Mouse (Mus musculus): ENCODE measurements around the gene Hyls1.

DNA sequence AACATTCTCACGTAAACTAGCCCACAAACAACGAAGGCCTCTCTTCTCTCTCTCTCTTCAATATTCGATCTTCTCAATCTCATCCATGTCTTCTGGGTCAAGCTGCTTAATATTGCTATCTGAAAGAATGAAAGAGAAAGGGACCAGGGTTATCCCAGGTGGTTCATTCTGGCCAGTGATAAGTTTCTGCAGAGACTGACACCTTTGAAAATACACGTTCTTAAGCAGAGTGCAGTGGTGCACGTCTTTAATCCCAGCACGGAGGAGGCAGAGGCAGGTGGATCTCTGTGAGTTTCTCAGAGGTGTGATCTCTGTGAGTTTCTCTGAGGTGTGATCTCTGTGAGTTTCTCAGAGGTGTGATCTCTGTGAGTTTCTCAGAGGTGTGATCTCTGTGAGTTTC is 28.3 kb downstream of the Hyls1 start:
- TF ChIP-seq GATA1 (IDR thresholded peaks at IDR 0.05; ENCODE audit: borderline replicate concordance, low read length) (no peak), FLI1 (IDR thresholded peaks at IDR 0.05; ENCODE audit: low read length) (no peak)

All from megakaryocyte, embryonic 14.5 days (primary cell).